Mouse (Mus musculus) R1 (cell line): Measurements from ENCODE around the gene Traf3.
A peak's percentile ranks its signal among the peaks of the same experiment; 100 is the strongest.

Experiments used
- DNase-seq: peaks from one replicate; pipeline ENCODE4 v3.0.0-alpha.2; 2018; ENCODE audit warnings: low read depth, low spot score

Traf3 gene

DNA sequence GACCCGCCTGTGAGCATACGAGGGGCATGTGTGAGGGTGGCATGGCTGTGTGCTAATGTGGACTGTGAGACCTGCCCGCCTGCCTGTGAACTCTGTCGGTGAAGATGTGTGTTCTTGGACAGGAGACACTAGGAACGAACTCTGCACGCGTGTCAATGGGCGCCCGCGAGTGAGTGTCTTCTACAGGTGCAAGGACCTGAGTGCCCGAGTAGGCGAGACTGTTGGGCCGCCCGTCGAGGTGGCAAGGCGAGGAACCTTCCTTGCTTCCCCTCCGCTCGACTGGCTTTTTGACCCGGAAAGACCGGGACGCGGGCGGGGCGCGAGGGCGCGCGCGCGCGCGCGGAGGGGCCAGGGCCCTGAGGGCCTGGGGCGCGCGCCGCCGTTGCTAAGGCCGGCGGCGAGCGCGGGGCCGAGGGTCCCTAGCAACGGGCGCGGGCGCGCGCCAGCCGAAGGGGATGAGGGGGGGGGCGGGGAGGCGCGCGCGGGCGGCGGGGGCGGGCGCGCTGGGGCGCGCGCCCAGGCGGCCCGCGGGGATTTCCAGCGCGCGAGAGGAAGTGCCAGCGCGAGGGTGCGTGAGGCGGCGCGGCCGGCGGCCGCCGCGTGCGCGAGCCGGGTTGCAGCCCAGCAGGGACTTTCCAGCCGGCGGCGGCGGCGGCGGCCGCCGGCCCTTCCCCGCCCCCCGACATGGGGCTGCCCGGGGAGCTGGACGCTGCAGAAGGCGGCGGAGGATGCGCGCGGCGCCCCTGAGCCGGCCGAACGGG lies at the start of gene Traf3:
TSS of gene Traf3 (plus strand) at position 540 of the 761 bp plus-strand sequence.
- peak; percentile 83 for DNase-seq

DNA sequence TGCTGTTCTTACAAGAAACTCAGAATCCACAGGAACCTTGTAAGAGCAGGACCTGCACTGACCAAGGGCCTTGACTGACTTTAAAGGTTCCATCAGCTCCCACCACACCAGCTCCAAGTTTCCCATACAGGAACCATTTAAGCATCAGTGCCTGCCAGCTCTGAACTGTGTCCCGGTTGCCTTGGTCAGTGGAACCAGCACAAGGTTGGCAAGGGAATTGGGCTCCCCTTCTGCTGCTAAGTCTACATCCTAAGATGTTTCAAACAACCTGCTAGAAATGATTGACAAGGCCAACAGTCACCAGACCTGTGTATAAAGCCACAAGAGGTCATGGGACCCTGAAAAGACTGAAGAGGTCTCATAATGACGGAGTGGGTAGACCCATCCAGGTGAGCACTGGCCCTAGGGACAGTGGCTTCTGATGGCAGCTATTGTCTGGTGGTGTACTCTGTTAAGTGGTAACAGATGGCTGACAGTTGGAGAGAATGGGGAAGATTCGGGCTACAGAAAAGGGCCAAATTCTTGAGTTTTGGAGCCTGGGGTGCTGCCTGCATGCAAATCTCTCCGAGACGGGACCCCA lies 46.6 kb upstream of the Traf3 start:
- DNase-seq: no peak

DNA sequence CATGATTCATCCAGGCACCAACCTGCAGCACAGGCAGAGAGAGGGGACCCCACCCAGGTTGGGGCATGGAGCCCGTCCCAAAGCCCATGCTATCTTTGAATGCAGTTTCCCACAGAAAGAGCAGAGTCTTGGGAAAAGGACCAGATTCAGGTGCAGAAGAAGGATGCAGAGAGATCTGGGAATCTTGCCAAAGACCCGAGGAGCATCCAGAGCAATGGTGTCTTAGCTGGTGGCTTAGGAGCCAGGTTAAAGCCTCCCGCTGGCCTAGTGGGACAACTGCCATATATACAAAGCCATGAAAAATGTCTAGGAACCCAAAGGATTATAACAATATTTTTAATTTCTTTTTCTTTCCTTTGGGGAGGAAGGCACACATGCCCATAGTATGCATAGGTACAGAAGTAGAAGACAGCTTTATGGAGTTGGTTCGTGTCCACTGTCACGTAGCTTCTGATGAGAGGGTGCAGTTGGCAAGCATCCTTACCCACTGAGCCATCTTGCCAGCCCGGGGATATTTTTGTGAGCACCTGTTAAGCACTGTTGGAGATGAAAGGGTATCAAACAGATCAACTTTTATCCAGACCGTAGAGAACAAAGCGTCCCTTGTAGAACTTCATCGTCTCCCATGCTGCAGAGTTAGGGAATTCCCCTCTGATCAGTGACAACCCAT lies 45.1 kb upstream of the Traf3 start:
- no peak for DNase-seq

DNA sequence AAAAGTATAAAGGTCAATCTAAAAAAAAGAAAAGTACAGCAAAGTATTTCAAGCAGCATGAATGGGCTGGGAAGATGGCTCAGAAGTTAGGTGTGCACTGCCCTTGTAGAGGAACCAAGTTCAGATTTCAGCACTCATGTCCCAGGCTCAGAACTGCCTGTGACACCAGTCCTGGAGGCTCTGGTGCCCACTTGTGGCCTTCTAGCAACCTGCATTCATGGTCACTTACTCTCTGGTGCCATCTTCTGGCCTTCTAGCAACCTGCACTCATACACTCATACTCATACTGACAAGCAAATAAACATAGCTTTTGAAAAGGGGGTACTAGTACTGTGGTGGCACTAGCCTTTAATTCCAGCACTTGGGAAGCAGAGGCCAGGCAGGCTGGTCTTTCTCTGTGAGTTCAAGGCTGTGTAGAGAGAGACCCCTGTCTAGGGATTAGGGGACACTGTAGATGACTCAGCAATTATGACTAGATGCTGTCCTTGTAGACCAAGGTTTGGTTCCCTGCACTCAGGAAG lies 43.8 kb upstream of the Traf3 start:
- DNase-seq: peak; percentile 86

DNA sequence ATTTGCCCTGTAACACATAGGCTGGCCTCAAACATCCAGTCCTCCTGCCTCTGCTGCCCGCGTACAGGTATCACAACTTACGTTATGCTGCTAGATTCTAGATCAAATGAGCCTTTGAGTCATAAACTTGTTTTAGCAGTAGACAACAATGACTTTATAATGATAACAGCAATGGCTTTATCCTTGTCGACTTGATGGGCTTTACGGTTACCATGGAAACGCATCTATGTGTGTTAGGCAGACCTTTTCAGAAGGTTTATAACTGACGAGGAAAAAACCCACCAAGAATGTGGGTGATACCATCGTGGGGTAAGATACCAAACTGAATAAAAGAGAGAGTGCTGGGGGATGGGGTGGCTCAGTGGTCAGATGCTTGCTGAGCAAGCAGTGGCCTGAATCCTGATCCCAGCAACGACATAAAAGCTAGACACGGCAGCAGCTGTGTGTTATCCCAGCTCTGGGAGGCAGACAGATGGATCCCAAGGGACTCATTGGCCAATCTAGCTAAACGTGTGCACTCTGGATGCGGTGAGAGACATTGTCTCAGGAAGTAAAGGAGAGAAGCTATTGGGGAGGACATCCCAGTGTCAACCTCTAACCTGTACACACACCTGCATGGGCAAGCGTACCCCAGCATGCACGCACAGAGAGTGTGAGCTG lies 41.4 kb upstream of the Traf3 start:
- no peak for DNase-seq

DNA sequence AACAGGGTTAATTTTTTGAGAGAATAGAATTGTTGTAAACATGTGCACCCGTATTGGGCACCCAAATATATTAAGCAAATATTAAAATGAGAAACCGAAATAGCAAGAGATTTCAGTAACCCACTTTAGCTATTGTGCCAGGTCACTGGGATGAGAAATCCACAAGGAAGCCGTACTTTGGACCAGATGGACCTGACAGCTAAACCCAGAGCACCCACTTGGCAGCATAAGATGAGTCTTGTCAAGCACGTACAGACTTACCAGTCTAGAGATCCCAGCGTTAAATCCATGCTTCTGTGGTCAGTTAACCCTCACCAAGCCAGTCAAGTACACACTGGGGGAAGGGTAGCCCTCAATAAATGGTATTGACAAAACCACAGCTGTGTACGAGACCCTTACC lies 40.5 kb upstream of the Traf3 start:
- no peak for DNase-seq

DNA sequence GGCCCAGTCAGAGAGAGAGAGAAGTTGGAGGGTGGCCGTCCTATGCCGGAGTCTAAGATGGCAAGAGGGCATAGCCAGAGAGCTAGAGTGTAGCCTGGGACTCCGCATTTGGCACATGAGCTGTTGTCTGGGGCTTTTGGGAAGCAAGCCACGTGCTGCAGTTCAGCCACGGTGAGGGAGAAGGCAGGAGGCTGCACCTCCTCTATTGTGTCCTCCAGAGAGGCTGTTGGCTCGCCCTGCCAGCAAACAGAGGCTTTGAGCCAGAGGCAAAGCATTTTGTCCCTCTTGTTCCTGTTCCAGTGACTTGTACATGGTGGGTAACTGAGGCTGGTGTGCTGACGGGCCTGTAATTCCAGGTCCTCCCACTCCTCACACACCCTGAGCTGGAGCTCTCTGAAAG lies 32.0 kb upstream of the Traf3 start:
- DNase-seq: no peak

DNA sequence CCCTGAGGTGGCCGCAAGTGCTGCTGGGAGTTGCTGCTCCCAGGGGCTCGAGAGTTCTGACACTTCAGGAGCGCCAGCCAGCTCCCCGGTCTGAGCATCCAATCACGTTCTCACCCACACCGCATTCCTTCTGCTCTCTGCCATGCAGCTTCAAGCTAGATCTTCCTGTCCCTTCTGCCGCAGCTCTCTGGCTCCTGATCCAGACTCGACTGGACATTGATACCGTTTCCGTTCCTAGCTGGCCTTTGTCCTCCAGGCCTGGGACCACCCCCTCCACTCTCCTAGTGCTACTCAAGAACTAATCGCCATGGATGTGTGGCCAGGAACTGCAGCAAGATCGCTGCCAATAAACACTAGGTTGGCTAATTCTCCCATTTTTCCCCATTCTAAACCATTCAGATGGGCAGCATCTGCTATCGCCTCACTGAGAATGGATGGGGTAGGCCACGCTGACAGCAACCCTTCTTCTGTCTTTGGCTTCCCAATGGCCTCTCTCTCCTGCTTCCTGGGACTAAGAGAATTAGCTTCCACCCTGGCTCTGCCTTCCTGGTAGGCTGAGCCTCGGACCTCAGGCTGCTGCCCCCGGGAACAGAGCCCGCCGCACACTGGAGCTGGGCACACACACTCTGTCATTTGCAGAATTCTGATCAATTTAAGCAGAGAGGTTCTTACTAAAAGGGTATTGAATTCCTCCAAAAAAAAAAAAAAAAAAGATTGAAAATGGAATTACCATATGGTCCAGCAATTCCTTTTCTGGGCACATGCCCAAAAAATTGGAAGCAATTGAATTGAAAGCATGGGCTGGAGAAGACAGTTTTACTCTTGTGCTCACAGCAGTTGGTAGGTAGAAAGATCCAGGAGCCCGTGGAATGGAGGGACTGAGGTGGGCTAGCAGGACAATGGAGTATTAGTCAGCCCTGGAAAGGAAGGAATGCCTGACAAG lies 31.1 kb upstream of the Traf3 start:
- DNase-seq: no peak

DNA sequence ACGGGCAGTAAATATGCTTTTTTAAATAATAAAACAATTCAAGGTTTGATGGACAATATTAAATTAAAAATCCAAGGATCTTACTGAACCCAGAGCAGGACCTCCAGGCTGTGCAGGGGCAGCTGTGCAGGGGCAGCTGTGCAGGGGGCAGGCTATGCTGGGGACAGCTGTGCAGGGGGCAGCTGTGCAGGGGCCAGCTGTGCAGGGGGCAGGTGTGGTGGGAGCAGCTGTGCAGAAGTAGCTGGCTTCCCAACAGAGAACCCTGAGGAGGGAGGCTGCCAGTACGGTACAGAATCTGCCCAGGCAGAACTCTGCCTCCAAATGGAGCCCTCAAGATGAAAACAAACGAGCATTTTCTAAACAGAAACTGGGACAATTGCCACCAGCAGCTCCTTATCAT lies 30.2 kb upstream of the Traf3 start:
- DNase-seq: no peak

DNA sequence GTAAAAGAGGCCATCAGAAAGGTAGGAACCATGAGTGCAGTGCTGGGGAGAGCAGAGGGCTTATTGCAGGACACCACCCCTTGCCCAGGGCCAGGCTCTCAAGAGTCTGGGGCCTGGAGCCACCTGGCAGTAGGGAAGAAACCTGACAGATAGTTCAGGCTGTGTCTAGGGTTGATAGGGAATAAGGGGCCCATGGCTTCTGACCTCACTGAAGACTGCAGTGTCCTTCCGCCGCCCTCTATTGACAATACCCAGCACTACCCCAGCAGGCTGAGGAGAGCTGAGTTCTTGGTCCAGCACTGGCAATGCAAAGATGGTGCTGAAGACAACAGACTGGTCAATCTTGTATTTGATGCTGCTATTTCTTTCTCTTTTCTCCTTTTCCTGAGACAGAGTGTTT lies 29.1 kb upstream of the Traf3 start:
- DNase-seq: no peak

DNA sequence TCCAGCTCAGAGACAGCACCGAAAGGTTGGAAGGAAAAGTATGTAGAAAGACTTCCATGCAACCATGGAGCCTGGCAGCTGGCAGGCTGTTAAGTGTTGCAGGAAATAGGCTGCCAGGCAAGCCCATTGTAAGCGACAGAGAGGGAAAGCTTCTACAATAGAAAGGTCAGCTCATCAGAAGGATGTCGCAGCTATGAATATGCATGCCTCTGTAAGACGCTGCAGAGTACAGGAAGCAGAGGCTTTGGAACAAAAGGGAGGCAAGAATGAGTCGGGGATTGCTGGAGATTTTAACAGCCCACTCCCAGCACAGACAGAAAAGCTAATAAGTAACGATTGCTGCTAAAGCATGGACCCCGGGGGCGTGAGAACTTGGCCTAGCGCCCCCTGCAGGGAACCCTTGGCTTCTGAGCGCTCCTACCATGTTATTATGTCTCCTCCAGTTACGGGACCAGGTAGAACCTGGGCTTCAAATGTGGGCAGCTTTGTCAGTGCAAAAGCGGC lies 23.1 kb upstream of the Traf3 start:
- DNase-seq: peak; percentile 98

DNA sequence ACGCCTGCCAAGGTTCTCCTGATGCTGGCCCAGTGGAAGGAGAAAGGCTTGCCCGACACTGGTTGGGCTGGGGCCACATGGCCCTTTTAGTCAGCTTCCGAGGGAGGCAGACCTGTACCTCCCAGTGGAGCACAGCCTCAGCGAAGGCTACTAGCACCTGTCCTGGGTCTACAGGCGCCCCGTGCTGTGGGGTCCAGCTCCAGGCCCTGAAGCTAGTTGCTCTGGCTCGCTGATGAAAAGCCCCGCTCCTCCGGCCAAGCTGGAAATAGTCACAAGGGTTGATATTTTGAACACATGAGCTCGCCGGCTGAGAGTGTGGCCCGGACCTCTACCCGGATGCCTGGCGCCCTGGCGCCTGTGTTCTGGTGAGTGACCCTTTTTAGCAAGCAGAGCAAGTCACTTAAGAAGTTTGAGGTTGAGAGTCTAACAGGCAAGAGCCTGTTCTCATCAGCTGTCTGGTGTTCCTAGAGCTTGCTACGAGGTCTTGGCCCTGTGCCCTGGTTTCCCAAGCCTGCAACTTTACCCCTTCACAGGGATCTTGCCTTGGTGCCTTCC lies 22.6 kb upstream of the Traf3 start:
- DNase-seq: no peak

DNA sequence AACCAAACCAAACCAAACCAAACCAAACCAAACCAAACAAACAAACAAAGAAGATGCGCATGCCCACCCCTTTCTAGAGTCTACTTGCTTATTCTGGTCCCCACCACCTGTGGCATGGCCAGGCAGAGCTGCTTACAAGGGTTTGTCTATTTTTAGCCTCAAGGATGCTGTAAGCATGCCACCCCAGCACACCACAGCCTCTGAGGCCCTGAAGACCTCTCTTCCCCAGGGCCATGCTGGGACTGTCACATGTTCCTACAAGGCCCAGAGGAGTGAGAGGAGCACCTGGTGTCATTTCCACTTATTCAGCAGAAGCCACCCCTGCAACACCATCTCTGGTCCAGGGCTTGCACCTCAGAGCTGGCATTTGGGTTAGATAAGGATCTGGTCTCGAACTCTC lies 21.6 kb upstream of the Traf3 start:
- DNase-seq: no peak

DNA sequence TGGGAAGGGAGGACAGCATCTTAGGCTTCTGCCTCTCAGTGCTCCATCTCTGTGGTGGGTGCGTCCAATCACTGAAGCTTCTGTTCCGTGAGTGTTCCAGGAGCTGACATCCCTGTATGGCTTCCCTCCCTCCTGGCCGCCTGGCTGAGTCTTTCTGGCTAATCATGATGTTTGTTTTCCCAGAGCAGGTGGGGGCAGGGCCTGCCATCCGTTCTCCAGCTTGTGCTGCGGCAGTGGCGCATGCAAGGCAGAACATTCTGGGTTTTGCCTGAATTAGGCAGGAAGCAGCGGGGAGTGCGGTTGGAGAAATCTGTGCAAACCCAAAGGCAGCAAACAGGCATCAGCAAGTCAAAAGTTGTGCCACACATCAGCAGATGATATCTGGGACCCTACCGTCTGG lies 20.9 kb upstream of the Traf3 start:
- DNase-seq: no peak

DNA sequence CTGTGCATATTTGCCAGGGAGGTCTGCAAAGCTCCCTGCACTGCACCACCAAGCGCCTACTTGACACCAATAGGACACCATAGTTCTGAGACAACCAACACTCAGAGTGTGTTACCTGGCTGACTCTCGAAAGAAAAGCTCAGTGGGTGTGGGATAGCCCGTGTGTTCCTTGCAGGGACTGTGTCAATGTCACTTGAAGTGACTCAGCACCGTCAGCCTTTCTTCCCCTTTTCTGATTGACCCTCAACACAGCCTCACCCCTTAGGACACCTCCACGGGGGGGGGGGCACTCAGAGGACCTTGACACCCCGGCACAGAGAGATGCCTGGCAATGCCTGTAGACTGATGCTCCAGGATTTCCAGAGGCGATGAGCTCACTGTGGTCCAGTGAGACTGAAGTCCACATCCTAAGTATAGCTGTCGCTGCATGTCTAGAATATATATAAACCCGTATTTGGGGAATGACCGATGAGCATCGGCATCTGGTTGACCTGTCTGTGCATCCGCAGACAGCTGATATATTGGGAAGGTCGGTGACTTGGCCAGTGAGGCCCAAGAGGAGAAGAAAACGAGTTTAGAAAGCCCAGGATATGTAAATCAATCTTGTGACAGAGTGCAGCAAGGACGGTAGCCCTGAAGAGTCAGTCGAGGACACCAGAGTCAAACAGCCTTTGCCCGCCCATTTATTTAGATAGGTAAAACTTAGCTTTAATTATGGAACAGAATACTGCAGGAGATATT lies 16.5 kb upstream of the Traf3 start:
- no peak for DNase-seq

DNA sequence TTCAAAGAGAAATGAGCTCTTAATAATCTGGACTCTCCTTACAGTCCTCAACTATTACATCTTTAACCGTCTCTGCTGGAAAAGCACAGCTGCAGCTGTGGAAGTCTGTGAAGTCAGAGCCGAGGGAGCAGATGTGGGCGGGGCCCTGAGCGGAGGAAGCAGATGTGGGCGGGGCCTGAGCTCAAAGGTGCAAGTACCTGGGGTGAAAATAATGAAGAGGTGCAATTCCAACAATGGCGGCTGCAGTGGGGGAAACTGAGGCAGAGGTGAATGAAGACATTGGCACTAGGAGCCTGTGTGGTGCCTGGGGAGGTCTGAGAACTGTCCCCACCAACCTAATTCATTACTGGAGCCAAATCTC lies 16.0 kb upstream of the Traf3 start:
- DNase-seq: peak; percentile 63

DNA sequence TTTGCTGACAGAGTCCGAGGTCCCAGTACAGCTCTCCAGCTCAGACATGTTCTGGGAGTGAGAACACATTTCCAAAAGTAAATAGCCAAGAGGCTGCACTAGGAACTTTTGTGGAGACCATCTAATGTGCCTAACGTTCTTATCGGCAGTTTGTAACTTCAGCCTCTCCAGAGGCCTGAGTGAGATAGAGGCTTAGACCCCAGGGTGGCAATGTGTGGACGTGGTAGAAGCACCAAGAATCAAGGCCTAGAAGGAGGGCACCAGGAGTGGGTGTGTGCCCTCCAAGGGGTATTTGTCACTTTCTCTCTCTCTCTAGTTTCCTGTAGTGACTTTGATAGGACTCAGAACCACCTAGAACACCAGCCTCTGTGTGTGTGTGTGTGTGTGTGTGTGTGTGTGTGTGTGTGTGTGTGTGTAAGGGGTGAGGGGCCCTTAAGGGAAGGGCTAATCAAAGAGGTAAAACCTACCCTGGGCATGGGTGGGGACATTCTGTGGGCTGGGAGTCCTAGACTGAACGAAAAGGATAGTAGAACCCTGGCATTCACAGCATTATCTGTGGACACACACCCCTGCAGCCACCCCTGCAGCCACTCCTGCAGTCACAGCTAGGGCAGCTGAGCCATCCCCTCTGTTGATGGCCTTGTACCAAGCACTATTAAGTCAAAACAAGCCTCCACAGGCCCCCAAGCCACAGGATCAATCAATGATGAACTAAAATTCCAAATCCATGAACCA lies 14.6 kb upstream of the Traf3 start:
- DNase-seq: no peak

DNA sequence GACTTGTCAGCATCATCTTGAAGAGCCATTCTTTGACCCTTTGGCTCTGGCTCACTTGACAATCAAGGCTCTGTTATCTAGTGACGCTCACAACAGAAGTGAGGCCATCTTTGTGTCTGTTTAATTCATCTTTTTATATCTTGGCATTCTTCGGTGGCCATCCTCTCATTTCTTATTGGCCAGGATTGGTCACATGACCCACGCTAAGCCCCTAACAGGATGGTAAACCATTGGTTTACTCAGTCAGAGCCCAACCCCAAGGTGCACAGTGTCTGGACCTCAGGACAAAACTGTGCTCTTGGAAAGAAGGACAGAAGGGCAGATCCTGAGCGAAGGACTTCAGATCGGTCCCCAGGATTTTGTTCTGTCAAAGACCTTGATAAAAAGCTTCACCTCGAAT lies 13.6 kb upstream of the Traf3 start:
- peak; percentile 33 for DNase-seq

DNA sequence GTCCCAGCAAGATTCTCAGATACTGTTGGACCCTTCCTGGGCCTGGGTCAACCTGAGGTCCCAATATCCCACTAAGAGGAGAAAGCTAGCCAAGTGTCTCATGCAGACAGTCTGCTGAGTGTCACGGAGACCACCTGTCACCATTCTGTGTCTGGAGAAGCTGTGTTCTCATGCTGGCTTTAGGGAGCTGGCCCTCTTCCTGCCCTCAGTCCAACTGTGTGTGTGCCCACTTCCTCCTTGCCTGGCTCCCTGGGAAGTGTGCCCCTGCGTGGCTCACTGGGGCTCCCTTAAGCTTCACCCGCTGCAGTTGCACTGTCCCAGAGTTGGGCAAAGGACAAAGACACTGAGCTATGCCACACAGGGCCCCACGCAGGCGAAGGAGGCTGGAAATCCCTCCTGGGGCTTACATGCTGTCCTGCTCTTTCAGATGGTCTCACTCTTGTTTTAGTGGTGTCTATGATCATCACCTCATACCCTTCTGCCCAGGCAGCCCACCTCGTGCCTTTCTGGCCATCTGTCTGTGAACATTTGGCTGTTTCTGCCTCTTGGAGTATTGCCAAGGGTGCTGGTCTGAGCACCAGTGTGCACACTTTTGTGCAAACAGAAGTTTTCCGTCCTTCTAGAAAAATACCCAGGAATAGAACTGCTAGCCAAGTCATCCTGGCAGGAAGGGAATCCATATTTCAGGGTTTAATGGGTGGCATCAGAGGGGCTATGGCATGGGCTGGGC lies 13.0 kb upstream of the Traf3 start:
- DNase-seq: no peak
